8 mouse cellular contexts compared by ENCODE assay signal in genomic region chr11:97438868-97439267, GRCm38 (mm10). TPM values are rescaled to one million over a fixed set of nuclear protein-coding genes. Genes with fewer than 3 reads are reported as not detected.
DNase-seq lines count a peak whose midpoint lies in the region; ATAC-seq and TF ChIP-seq lines count a peak whose summit lies in the region.

No protein-coding gene starts in this region.

- ATAC-seq in limb, embryonic 12.5 days (ENCODE audit: insufficient number of reproducible peaks, insufficient read depth, low FRiP score, low TSS enrichment, low read depth), result no peak
- no peak for ATAC-seq in stomach, embryonic 16.5 days (ENCODE audit: insufficient read depth, low FRiP score)
- no peak for ATAC-seq in erythroid progenitor cell, adult 5-6 weeks (replicated peaks; ENCODE audit: low FRiP score, poor library complexity, severe bottlenecking)
- no peak for ATAC-seq in midbrain, postnatal 0 days (ENCODE audit: low FRiP score)

- no peaks in the 10 kb centered on the region for H3K27me3 ChIP-seq in testis, adult 2 months (ENCODE audit: control insufficient read depth, insufficient read depth, low read length)
- H3K27me3 ChIP-seq in limb, embryonic 12.5 days, result peaks cover 23% of the 10 kb centered on the region
- H3K27me3 ChIP-seq in stomach, embryonic 16.5 days (ENCODE audit: control insufficient read depth, insufficient read depth, low read length), result no peaks in the 10 kb centered on the region
- H3K27me3 ChIP-seq in midbrain, postnatal 0 days (ENCODE audit: insufficient read depth, low read length), result no peaks in the 10 kb centered on the region; the same call in 1 of the 2 replicates

- TF ChIP-seq POLR2A in testis, adult 2 months (IDR thresholded peaks at IDR 0.05; ENCODE audit: control insufficient read depth, low read depth, low read length), result no peak

- no peaks in the 10 kb centered on the region for H3K9me3 ChIP-seq in limb, embryonic 12.5 days
- no peaks in the 10 kb centered on the region for H3K9me3 ChIP-seq in stomach, embryonic 16.5 days (replicated peaks; ENCODE audit: control insufficient read depth, low read length)
- no peaks in the 10 kb centered on the region for H3K9me3 ChIP-seq in midbrain, postnatal 0 days (ENCODE audit: low read length)

- peak overlapping the region; percentile 55 for H3K27ac ChIP-seq in testis, adult 2 months (ENCODE audit: control insufficient read depth, insufficient read depth, low read depth, low read length)
- peak overlapping the region; percentile 78 for H3K27ac ChIP-seq in limb, embryonic 12.5 days
- peak overlapping the region; percentile 96 for H3K27ac ChIP-seq in stomach, embryonic 16.5 days (ENCODE audit: low read length)
- no peak overlapping the region for H3K27ac ChIP-seq in midbrain, postnatal 0 days (ENCODE audit: low read depth, low read length)

- intact Hi-C loops in heart, postnatal 25 days (cut with DNase I), result no loop called here

- H3K4me3 ChIP-seq in testis, adult 2 months (ENCODE audit: control insufficient read depth, low read depth, low read length), result peak overlapping the region; percentile 89
- H3K4me3 ChIP-seq in limb, embryonic 12.5 days (replicated peaks), result no peak overlapping the region
- no peak overlapping the region for H3K4me3 ChIP-seq in stomach, embryonic 16.5 days (replicated peaks; ENCODE audit: low read length)
- H3K4me3 ChIP-seq in midbrain, postnatal 0 days (ENCODE audit: low read depth, low read length), result no peak overlapping the region

- peaks cover 52% of the 10 kb centered on the region for H3K4me1 ChIP-seq in testis, adult 2 months (ENCODE audit: control insufficient read depth, insufficient read depth, low read length)
- H3K4me1 ChIP-seq in limb, embryonic 12.5 days (replicated peaks), result peaks cover 83% of the 10 kb centered on the region
- peaks cover 79% of the 10 kb centered on the region for H3K4me1 ChIP-seq in stomach, embryonic 16.5 days (ENCODE audit: control insufficient read depth, insufficient read depth, low read length)
- H3K4me1 ChIP-seq in midbrain, postnatal 0 days (ENCODE audit: insufficient read depth, low read length), result 0 out of 2 replicates have a peak, but pooled peaks cover 6% of the 10 kb centered on the region

- DNase-seq in testis, postnatal 10 days (ENCODE audit: low spot score), result no peak
- DNase-seq in heart, postnatal 25 days (ENCODE audit: low spot score), result peak; percentile 60
- DNase-seq in frontal cortex, postnatal 36 days (ENCODE audit: low spot score in 2 of 2), result no peak
- DNase-seq in midbrain, postnatal 0 days (ENCODE audit: low spot score), result no peak

- no peaks in the 10 kb centered on the region; the same call in 1 of the 2 replicates for H3K36me3 ChIP-seq in testis, adult 2 months (ENCODE audit: control insufficient read depth, insufficient read depth, low read length)
- peaks cover 3% of the 10 kb centered on the region; the same call in 1 of the 2 replicates for H3K36me3 ChIP-seq in limb, embryonic 12.5 days
- no peaks in the 10 kb centered on the region for H3K36me3 ChIP-seq in stomach, embryonic 16.5 days (ENCODE audit: control insufficient read depth, insufficient read depth, low read length)
- H3K36me3 ChIP-seq in midbrain, postnatal 0 days (ENCODE audit: insufficient read depth, low read length), result no peaks in the 10 kb centered on the region; the same call in 1 of the 2 replicates

- no peak overlapping the region for H3K4me2 ChIP-seq in limb, embryonic 12.5 days
- H3K4me2 ChIP-seq in stomach, embryonic 16.5 days (ENCODE audit: low read depth, low read length), result no peak overlapping the region
- H3K4me2 ChIP-seq in midbrain, postnatal 0 days (ENCODE audit: low read depth, low read length, poor library complexity, severe bottlenecking), result no peak overlapping the region

- WGBS in limb, embryonic 12.5 days, result 41% methylated on average over 9 of the region's 9 CpGs
- WGBS in stomach, embryonic 16.5 days, result 37% methylated on average over 9 of the region's 9 CpGs
- 69% methylated on average over 9 of the region's 9 CpGs for WGBS in midbrain, postnatal 0 days

- TF ChIP-seq CTCF in testis, adult 2 months (IDR thresholded peaks at IDR 0.05; ENCODE audit: control insufficient read depth, insufficient read depth, insufficient replicate concordance, low read depth, low read length), result no peak
- no peak for TF ChIP-seq CTCF in midbrain, postnatal 0 days (IDR thresholded peaks at IDR 0.05)

- H3K9ac ChIP-seq in limb, embryonic 12.5 days (replicated peaks), result peak overlapping the region; percentile 27; the same call in 1 of the 2 replicates
- H3K9ac ChIP-seq in stomach, embryonic 16.5 days (ENCODE audit: low read length), result peak overlapping the region; percentile 47; the same call in 1 of the 2 replicates
- no peak overlapping the region for H3K9ac ChIP-seq in midbrain, postnatal 0 days (replicated peaks; ENCODE audit: low read length, poor library complexity, severe bottlenecking)

RNA-seq across cellular contexts. Expression of gene Arhgap23, which starts 23.5 kb away (rescaled TPM):
- polyA plus RNA-seq in testis, adult 2 months (2012; rRNA removed), result 27.7 and 30.5 TPM in 2 replicates
- 10 to 100 TPM; 14.8 to 19.4 TPM for total RNA-seq in heart, postnatal 25 days (2021)
- polyA plus RNA-seq in limb, embryonic 12.5 days (2016; fragmentation: Nextera tagmentation; extraction: Ambion mirVana), result 7.3 and 7.4 TPM in 2 replicates
- 4.4 and 4.8 TPM in 2 replicates for polyA plus RNA-seq in stomach, embryonic 16.5 days (2015; fragmentation: Nextera tagmentation; extraction: Ambion mirVana)
- total RNA-seq in erythroid progenitor cell, adult 5-6 weeks (2015; ENCODE audit: low replicate concordance), result 76.8 and 82.6 TPM in 2 replicates
- 65.7 and 71.1 TPM in 2 replicates for total RNA-seq in erythroid progenitor cell, adult 5-6 weeks (2017; ENCODE audit: low replicate concordance)
- 80.2 and 80.9 TPM in 2 replicates for total RNA-seq in midbrain, postnatal 0 days (2014; rRNA removed)
- polyA plus RNA-seq in midbrain, postnatal 0 days (2015; fragmentation: Nextera tagmentation; extraction: Ambion mirVana), result 9.2 and 9.6 TPM in 2 replicates
